Mouse (Mus musculus) cortical plate, adult 2 months (tissue): ENCODE data around the gene Slc22a15.

Experiments used
- CTCF ChIP-seq: fragments of 200-500 bp; IDR thresholded peaks from 2 replicates; pipeline ENCODE4 v1.5.1; 2011; ENCODE audit warnings: mild to moderate bottlenecking, control low read depth, low read length; ENCODE audit not compliant: insufficient read depth; ENCODE audit errors: extremely low read depth
- POLR2A ChIP-seq: fragments of 200-500 bp; IDR thresholded peaks from 2 replicates; pipeline ENCODE4 v1.6.1; 2011; ENCODE audit warnings: mild to moderate bottlenecking, low read length, control low read depth; ENCODE audit not compliant: insufficient read depth; ENCODE audit errors: extremely low read depth

GRCm38 (mm10) chr3:101831189-101831858 lies 92.9 kb downstream of the Slc22a15 start:
- TF ChIP-seq POLR2A (no peak), CTCF (no peak)
